Mouse (Mus musculus) ovary, postnatal 14 days (tissue): ENCODE results near the gene Mcm10.
"Not testable (repeated sequence)": the region's sequence is repeated elsewhere in the genome, so short reads cannot be mapped to it uniquely, and the experiment has no call there.

Source experiments
- DNase-seq: peaks from one replicate; pipeline ENCODE4 v3.0.0; 2022; ENCODE audit warnings: low spot score

The Mcm10 gene

DNA sequence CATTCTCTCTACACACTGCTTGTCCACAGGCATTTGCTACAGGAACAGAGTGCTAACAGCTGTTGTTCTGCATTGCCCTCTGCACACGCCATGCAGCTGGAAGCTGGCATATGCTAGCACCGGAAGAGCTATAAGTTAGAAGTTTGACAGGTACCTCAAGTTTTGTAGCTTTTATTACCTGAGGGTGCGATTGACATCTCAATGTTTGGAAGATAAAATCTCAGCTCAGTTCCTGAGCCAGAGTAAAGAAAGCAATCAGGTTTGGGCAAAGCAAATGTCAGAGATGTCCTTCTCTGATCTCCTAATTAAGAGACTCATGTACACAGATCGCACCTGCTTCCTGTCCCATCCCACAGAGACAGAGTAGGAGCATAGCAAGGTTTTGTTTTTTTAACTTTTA, 25.8 kb downstream of the Mcm10 start:
- DNase-seq: no peak

GRCm38 (mm10) chr2:4985000-4985399, 27.6 kb downstream of the Mcm10 start:
- no peak for DNase-seq

- DNase-seq: no peak
Observed at GRCm38 (mm10) chr2:4983987-4984386, 28.6 kb downstream of the Mcm10 start.

DNA sequence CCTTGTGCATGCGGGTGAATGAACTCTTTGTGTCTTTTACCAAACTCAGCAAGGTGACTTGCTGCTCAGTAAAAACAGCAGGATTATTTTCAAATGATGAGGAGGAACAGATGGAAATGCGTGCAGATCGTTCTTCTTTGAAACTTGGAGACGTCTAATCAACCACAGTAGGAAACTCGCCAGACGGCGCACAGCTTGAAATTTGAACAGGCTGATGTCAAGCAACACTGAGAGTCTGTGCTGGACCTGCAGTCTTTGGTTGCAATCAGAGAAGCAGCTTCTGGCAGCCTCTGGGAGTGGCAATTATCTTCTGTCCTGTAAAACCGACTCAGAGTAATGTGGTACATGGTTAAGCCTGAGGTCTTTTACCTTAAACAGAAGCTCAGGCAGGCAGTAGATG, 34.5 kb downstream of the Mcm10 start:
- no peak for DNase-seq

DNA sequence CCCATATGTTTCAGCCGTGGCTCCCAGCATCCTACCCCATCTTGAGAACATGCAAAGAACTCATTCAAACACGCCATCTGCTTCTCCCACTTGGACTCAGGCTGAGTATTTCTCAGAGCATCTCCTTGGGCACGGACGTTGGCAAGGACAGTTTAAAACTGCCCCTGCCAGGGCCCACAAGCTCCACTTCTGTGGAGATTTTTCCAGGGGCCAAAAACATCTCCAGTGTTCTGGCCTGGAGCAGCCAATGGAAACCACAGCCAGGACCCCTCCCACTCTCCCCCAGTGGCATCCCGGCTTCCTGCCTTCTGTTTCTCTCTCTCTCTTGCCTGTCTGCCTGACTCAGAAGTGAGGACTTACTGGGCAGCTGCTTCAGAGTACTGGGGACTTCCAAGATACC, 36.8 kb downstream of the Mcm10 start, which contains the start of gene Ucma:
Gene Ucma (plus strand): TSS at position 316 of the 400 bp plus-strand sequence.
- no peak for DNase-seq

DNA sequence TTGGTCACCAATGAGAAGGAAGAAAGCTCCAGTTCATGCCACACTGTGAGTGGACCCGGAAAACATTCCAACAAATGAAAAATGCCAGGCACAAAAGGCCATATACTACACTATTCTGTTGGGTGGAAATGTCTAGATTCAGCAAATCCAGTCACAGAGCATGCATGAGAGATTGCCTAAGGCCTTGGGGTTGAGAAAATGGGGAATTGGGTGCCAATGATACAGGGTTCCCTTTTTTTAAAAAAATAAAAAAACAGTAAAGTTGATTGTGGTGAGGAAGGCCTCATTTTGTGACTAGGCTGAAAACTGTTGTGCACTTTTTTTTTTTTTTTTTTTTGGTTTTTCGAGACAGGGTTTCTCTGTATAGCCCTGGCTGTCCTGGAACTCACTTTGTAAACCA, 43.5 kb downstream of the Mcm10 start:
- DNase-seq: no peak

DNA sequence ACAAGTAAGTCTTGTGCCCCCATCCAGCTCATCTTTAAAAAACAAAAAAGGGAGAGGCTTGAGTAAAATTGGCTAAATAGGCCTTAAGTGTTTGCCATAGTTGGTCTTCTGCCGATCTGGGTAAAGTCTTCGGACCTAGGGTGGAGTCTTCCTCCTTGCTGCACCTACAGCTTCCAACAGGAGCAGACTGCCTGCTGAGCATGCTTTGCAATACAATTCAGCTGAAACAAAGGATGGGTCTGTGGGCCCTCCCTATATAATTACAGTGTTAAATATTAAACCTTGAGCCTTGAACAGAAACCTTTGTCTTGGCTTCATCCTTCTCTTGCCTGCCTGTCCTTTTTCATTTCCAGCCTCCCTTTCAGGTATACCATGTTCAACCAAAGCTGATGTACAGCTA, 44.8 kb downstream of the Mcm10 start:
- no peak for DNase-seq

DNA sequence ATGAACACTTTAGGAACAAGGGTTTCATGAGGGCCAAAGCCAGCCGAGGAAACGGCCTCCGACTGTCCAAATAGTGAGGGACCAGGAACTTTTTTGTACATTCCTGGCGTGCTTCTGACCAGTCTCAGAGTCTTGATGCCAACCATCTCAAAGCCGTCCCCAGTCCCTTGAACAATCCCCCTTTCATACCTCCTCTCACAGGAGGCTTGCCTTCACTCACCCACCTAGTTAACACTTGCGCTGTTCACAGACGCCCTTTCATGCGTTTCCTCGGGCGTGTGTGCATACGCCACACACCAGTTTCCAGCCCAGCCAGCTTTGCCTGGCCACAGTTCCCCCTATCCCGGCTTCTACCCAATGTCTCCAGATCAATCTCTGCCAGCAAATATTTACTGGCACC, 54.6 kb downstream of the Mcm10 start:
- DNase-seq: no peak

DNA sequence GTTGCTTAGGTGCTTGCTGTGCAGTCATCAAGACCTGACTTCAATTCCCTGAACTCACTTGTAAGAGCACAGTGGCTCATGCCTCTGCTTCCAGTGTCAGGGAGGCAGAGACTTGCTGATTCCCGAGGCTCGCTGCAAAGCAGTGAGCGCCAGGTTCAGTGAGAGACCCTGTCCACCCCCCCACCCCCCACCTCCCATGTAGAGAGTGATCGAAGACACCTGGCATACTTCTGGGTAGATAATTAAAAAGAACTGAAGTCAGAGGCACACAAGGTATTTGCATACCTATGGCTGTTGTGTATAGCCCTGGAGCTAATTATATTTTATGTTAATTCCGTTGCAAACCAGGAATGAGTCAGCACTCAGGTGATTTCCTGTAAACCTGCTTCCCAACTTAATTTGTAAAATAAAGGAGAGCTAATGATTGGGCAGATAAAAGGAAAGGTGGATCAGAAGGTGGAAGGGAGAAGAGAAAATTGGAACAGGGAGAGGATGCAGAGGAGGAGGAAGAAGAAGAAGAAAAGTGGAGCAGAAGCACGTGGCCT, 58.3 kb downstream of the Mcm10 start:
- DNase-seq: no peak

DNA sequence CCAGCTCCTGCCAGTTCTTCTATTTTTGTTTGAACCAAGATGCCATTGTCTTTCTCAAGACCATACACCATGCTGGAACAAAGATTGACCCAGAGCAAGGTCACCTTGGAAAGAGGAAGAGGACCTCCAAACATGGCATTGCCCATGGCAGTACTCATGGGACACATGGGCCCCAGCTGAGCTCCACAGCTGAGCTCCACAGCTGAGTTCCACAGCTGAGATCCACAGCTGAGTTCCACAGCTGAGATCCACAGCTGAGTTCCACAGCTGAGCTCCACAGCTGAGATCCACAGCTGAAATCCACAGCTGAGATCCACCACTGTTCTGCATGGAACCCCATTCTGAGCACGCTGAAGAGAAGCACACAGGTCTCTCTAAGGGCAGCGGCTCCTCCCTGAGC, 61.6 kb downstream of the Mcm10 start:
- DNase-seq: no peak

DNA sequence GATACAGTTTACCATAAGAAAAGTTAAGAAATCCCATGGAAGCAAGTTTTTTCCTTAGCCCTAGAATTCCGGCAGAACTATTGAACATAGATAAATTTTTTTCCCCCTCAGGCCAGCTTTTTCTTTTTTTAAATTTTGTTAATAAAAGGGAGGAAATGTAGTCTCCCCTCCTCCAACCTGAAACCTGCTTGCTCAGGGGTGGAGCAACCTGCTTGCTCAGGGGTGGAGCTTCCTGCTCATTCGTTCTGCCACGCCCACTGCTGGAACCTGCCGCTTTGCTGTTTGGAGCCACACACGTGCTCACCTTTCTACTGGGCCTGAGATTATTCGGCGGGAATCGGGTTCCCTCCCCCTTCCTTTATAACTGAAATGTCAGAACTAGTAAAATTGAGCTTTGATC, 62.9 kb downstream of the Mcm10 start:
- DNase-seq: not testable (repeated sequence)

GRCm38 (mm10) chr2:4940861-4941260, 71.7 kb downstream of the Mcm10 start:
- DNase-seq: no peak
